Mouse (Mus musculus): ENCODE data around the gene Slit3.

- TF ChIP-seq CTCF (IDR thresholded peaks at IDR 0.05; ENCODE audit: low read depth): no peak
- no peak for TF ChIP-seq EP300 (IDR thresholded peaks at IDR 0.05; ENCODE audit: low read depth)
Observed at GRCm38 (mm10) chr11:35140092-35140491, 19.1 kb downstream of the Slit3 start.

Data from liver, embryonic 14.5 days (tissue).